Mouse (Mus musculus) telencephalon, adult 2 months (tissue): Measurements from ENCODE around the gene Mfn1.

Experiments used
- DNase-seq: peaks from one replicate; pipeline ENCODE4 v3.0.0-alpha.2; 2011; ENCODE audit warnings: low read depth, low spot score

Mfn1 gene

DNA sequence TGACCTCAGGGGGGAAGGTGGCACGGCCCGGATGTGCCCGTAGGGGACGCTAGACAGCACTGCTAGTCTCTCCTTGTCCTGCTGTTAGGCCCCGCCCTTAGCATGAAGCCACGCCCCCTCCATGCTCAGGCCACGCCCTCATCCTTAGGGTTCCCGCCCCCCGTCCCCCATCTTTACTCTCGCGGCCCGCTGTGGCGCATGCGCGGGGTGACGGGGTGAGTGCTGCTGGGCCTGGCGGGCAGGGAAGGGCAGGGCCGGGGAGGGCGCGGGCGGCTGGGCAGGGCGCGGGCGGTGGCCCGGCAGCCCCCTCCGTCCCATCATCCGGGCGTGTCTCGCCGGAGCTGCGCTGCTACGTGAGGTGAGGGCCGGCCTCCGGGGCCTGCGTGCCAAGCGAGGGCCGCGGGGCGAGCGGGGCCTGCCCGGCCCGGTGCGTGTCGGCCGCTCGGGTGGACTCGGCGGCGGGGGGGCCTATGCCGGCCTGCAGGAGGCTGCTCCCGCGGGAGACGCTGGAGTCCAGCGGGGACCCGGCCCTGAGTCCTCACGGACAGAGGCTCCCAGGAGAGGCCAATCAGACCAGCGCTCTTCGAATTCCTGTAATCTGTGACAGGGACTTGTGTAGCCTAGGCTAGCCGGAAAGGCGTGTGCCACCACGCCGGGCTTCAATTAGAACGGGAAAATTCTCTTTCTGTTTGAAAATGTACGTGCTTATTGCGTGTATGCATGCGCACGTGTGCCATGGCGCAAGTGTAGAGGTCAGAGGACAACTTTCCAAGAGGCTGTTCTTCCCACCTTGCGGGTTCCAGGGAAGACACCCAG is 18.7 kb upstream of the Mfn1 start:
- peak; percentile 73 for DNase-seq

DNA sequence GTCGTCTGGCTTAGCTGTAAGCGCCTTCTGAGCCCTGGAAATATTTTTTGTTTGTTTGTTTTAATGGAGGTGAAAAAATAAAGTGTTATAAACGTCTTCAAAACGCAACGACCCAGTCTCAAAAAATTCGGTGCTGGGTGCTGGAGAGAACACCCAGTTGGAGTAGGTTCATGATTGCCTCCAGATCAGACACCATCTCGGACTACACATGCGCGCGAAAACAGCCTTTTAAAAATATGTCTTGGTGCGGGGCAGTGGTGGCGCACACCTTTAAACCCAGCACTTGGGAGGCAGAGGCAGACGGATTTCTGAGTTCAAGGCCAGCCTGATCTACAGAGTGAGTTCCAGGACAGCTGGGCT is 18.1 kb upstream of the Mfn1 start:
- peak; percentile 10 for DNase-seq

DNA sequence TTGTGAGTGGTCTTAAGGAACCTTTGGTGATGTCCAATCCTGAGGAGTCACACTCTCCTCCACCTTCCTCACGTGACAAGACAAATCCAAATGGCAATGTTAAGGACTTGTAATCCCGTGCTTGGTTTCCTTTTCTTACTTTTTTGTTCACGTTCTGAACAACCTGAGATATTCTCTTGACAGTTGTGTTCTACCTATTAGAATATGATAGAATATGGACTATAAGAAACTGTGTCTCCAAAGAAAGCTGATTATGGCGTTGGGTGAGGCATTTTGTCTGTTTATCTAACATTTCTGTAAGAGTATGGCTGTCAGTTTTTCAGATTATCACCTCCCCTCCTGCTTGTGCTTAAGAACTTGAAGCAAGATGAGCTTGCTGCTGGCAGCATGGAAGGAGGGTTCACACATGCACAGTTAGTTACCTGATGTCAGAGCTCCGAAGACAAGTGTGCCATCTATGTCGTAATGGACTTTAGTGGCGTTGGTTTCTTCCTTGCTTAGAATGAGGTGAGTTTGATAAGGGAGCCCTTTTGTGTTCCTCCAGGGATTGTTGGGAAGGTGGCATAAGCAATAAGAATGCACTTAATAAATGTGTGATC is 16.5 kb upstream of the Mfn1 start:
- no peak for DNase-seq

DNA sequence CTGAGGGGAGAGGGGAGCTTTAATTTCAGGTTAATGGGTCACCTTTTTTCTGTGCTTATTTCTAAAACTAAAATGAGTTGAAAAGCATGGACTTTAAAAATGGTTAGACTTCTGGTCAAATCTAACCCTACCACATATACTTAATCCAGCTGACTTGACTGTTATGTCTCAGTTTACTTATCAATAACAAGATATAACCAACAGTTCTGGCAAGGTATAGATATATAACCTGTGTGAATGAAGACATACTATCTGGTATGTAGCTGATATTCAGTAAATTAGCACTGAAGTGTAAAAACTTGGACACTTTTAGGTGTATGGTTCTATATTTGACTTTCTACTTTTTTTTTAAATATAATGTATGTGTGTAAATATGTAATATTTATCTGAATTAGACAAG is 15.7 kb upstream of the Mfn1 start:
- DNase-seq, result no peak

DNA sequence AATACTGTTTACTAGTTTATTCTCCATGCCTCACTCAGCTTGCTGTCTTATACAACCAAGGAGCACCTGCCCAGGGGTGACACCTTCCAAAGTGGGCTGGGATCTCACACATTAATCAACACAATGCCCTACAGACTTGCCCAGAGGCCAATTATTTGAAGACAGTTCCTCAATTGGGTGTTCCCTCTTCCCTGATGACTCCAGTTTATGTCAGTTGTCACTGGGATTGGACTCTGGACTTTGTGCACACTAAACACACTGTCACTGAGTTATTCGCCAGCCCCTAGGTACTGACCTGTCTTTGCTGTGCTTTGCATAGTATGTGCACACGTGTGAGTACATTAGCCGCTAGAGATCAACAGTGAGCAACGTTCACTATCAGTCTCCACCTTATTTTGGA is 2.1 kb upstream of the Mfn1 start:
- no peak for DNase-seq

DNA sequence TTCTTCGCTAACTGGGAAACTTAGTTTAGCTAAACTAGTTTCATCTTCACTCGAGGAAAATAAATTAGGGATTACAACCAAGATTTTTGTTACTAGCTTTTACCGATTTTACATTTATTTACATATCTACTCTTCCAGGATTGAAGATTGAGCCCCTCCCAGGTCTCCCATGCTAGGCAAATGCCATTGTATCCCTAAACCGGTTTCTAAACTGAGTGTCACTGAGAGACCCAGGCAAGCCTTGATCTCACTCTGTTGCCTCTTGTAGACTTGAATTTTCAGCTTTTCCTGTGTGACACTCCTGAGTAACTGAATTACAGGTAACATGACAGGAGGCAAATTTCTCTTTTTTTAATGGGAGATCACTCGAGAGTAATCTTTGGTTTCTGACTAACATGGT is 776 bp downstream of the Mfn1 start:
- DNase-seq, result no peak

DNA sequence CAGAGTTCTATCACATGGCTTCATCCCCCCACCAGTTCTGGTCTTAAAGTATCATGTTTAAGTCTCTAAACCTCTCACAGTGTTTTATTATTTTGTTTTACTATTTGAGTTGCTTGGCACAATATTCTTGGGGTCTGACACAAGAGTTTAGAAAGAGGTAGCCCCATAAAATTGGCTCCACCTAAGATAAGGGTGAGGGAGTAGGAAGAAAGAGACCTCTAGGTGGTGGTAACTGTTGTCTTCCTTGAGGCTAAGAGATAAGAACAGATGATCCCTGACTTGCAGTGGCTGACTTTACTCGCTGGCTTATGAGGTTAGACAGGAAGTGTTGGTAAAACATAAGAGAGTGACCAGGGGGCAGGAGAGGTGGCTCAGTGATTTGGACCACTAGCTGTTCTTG is 6.4 kb downstream of the Mfn1 start:
- DNase-seq, result no peak

DNA sequence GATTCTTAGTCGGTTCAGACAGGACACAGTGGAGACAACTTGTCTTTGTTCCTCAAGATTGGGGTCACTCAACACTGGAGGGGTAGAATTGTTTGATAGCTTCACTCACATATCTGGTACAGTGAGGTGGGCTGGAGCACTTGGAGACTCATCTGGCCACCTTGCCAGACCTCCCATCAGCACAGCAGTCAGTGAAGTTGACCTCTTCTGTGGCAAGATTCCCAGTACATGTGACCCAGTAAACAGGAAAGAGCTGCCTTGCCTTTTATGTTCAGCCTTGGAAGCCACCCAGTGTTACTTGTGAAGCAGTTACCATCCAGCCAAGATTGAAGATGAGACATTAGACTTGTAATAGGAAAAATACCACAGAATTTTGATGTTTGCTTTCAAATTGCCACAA is 8.3 kb downstream of the Mfn1 start:
- peak; percentile 27 for DNase-seq

DNA sequence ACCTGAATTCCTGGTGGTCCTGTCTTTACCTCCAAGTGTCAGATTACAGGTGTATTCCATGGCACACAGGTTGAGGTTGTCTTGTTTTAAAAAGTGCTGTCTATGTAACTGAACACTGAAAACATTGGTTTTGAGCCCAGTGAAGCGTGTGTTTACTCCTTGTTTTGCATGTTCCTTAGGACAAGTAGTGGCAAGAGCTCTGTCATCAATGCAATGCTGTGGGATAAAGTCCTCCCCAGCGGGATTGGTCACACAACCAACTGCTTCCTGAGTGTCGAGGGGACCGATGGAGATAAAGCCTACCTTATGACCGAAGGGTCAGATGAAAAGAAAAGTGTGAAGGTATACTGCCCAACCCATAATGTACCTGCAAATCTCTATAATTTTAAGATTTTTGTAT is 8.8 kb downstream of the Mfn1 start:
- no peak for DNase-seq

DNA sequence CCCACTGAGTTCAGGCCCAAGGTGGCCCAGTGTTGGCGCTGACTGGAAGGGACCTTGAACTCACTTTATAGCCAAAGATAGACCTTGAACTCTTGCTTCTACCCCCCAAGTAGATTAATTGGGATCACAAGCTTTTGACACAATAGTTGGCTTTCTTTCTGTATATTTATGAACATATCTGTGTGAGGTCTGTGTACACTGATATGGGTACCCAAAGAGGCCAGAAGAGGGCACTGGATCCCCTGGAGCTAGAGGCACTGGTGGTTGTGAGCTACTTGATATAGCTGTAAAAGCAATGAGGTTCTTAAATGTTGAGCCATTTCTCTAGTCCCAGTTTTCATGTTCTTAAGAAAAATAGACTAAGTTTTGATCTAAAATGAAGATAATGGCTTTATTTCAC is 23.8 kb downstream of the Mfn1 start:
- no peak for DNase-seq

DNA sequence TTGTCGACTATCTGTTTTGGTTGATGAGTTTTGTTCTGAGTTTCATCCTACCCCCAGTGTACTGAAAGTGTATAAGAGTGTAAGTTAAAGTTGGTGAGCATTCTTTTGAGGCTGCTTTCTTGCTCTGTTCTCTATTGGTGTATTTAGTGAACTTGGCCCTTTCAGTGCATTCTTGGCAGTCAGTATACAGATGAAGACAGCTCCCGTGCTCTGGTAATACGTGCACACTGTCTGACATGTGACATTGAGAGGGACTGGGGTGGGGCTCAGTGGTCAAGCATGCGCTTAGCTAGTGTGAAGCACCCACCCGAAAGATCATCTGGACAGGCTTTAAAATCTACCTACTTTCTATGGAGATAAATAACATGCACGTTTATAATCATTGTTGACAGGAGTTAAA is 34.1 kb downstream of the Mfn1 start:
- DNase-seq, result no peak

DNA sequence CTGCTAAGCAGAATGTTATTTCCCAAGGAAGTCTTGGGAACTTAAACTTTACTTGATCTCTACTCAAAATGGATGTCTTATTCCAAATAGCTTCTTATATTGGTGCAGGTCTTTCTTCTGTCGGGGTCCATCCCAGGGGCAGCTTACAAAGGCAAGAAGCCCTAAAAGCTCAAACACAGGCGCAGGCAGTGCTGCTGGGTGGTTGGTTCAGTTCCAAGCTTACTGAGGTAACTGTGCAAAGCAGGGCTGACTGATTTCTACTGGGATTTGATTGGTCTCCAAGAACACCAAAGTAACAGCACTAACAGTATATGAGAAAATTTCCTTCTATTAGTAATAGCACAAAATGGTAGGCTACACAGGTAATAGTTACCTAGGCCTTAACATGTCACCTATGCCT is 43.8 kb downstream of the Mfn1 start:
- DNase-seq, result no peak

DNA sequence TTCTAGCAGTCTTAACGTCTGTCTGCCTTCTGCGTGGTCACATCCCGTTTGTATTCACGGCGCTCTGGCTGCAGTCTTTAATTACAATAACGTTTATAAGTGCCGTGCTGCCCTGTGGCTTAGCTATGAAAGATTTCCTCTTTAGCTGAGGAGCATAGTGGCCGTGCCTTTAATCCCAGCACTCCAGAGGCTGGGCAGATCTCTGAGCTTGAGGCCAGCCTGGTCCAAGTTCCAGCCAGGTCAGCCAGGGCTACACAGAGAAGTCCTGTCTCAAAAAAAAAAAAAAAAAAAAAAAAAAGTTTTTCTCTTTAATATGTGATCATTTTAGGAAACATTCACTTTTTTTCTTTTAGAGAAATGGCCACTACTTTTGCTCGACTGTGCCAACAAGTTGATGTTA is 44.6 kb downstream of the Mfn1 start:
- no peak for DNase-seq

DNA sequence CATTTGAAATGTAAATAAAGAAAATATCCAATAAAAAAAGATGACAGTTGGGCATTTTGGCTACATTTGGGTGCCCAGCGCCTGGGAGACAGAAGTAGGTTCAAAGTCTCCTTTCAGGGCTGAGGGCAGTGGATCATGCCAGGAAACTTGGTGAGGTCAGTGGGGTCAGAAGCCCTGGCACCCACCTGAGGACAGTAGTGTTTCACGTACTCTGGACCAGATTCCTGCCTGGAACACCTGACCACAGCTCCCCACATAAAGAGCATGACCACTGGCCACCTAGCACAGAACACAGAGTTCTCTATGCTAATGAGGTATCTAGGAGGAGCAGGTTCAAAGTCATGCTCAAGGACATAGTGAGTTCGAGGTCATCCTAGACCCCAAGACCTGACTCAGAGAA is 45.9 kb downstream of the Mfn1 start:
- DNase-seq, result no peak

DNA sequence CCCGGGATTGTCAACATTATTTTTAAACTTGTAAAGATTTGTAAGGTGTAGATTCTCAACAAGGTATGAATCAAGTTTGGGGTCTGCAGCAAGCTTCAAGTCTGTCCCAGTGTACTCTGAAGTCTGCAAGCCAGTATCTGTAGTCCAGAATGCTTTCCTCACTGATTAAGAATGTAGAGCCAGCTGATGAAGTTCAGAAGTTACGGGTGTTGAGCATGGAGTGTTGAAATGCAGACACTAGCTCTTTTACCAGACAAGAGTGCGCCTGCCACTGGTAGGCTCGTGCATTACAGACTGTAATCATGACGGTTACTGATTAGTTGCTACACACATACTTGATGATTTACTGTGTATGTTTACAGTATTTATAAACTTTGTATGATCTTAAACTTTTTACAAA is 49.5 kb downstream of the Mfn1 start:
- DNase-seq, result no peak

DNA sequence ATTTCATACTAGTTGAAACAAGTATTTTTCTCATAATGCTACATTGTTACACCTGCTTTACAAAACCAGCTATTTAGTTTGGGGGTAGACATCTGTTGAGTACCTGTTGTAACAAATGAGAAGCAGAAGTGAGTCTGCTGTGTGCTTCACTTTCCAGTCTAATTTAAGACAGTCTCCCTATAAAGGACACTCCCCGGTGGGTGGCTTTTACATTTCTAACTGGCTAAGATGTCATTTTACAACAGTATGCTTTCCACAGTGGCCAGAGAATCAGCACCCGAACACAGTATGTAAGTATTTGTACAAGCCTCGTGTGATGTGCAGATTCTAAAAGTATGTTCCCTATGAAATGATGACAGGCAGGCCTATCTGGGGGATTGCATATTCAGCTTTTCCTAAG is 51.5 kb downstream of the Mfn1 start:
- no peak for DNase-seq

DNA sequence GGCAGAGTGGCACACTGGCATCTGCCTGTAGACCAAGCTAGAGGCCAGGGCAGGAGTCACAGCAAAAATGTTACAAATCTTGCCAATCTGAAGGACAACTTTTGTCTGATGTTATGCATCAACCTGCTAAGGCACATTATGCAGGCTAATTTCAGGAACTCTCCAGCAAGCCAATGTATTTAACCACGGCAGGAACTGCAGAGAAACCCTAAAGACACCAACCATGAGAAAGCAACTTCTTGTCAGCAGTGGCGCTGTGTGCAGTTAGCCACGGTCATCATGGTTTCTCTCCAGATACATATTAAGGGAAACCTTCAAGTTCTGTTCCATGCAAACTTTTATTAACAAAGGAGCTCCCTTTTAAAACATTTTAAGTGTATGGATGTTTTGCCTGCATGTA is 52.6 kb downstream of the Mfn1 start:
- no peak for DNase-seq

DNA sequence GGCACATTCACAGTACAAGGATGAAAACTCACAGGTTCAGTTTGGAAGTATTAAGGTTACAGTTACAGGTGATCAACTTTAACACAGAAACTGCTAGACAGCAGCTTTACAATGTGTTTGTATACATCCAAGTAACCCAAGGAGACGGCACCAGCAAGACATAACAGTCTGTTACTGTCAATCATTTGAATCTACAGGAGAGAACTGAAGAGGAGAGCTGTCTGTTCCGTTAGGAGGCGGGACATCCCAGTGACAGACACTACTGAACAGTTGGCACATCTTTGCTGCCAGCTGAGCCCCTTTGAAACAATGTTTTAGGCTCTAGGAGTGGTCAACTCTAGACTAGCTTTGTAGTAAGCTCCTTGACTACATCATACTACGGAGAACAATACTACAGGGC is 54.2 kb downstream of the Mfn1 start:
- DNase-seq, result no peak

DNA sequence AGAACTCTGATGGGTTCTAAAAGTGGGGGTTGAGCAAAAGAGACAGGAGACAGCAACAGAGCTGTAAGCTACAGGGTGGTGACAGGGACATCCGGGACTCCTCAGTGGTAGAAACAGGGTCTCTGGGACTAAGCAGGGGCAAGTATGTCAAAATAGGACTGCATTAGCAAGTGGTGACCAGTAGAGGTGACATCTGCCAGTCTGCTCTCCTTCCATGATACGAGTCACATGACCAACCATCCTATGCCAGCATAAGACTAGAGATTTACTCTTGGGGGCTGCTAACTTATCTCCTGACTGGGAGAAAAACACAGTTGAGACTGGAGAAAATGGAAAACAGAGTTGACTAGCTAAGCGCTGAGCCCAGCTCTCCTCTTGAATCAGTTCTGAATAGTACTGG is 57.0 kb downstream of the Mfn1 start:
- no peak for DNase-seq

DNA sequence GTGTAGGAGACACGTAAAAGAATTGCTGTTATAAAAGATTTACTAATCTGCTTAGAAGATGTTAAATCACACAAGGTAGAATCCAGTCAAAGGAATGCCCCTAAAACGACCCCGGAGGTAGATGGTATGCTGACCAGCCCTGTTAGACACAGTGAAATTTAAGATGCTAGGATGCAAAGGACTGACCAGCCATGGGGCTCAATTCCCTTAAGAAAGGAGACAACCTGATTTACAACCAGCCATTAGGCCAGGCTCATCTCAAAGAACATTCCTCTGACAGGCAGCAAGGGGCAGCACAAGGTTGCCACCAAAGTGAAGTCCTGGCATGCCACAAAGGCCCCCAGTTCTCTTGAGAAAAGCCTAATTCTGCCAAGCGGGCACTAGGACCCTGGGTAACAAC is 65.8 kb downstream of the Mfn1 start:
- no peak for DNase-seq

DNA sequence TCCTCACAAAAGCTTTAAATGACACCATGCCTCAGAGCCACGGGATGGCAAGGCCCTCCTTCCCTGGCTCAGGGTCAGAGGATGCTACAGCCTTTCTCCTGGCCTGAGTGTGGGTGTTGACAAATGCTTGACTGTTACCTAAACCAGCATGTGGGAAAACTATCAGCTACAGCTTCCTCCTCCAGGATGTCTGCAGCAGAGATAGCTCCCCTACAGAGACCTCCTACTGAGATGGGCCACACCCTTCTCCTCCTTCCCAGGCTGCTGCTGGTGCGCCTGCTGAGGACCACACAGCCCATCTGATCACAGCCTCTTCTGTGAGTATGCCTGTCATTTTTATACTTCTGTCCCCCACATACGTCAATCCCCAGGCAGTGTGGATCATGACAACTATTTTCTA is 70.1 kb downstream of the Mfn1 start:
- DNase-seq, result no peak

DNA sequence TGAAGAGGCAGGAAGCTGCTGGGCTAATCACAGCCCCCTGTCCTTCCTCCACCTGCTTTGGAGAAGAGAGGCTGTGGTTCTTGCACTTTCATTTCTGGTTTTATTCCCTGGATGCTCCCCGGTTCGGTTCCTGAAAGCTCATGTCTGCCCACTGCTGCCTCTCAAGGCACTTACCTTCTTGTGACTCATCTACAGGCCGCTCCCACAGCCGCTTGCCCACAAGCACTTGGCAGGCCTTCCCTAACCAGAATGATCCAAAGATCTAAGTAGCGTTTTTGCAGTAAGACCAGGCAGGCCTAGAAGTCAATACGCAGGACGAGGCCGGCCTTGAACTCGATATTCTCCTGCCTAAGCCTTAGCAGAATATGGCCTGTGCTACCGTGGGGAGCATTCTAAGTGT is 71.8 kb downstream of the Mfn1 start:
- no peak for DNase-seq

DNA sequence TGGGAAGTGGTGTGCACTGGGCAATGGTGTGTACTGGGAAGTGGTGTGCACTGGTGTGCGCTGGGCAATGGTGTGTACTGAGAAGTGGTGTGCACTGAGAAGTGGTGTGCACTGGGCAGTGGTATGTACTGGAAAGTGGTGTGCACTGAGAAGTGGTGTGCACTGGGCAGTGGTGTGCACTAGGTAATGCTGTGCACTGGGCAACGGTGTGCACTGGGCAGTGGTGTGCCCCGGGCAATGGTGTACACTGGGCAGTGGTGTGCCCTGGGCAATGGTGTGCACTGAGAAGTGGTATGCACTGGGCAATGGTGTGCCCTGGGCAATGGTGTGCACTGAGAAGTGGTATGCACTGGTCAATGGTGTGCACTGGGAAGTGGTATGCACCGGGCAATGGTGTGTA is 80.0 kb downstream of the Mfn1 start:
- DNase-seq, result no peak

DNA sequence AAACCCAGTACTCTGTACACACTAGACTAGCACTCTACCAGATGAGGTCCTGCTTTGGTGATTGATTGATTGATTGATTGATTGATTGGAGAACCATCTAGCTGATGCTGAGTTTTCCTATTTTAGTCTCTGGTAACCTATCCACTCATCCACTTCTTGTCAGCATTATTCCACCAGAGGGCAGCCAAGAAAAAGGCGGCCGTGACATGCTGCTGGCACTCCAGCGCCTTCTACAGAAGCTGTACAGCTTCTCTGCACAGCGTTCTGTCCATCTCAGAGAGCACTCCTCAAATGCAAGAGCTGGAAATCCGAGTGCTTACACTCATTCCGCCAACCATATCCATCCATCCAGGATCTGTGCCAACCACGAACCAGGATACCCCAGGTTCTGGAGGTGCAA is 81.3 kb downstream of the Mfn1 start:
- peak; percentile 41 for DNase-seq
